Mouse (Mus musculus) intestine, embryonic 14.5 days (tissue): ENCODE results near the gene Tnip3. TPM values are rescaled to one million over a fixed set of nuclear protein-coding genes. Genes with fewer than 3 reads are reported as not detected.

ENCODE experiments used
- ATAC-seq: fragments of 200-750 bp; cut with Nextera tagmentation; replicated peaks from 2 replicates; pipeline ENCODE4 v1.8.0; 2017; ENCODE audit warnings: low read depth, moderate number of reproducible peaks, moderate TSS enrichment, moderate library complexity; ENCODE audit not compliant: low FRiP score, low TSS enrichment
- DNase-seq: peaks from one replicate; pipeline ENCODE4 v3.0.0-alpha.2; 2018; ENCODE audit warnings: low spot score
- H3K27ac ChIP-seq: fragments of 300-500 bp; sonication (generic); 2 replicates; pipeline ENCODE4 v1.5.1; 2014; ENCODE audit warnings: low read depth, mild to moderate bottlenecking, control low read depth
- H3K27me3 ChIP-seq: fragments of 300-500 bp; sonication (generic); replicated peaks from 2 replicates; pipeline ENCODE4 v1.6.1; 2014; ENCODE audit warnings: low read length, control low read depth; ENCODE audit not compliant: control insufficient read depth, insufficient read depth
- H3K36me3 ChIP-seq: fragments of 300-500 bp; sonication (generic); 2 replicates; pipeline ENCODE4 v1.6.1; 2014; ENCODE audit warnings: low read length, control low read depth; ENCODE audit not compliant: control insufficient read depth, insufficient read depth
- H3K4me1 ChIP-seq: fragments of 300-500 bp; sonication (generic); replicated peaks from 2 replicates; pipeline ENCODE4 v1.6.1; 2014; ENCODE audit warnings: low read length, control low read depth, mixed read lengths; ENCODE audit not compliant: control insufficient read depth, insufficient read depth
- H3K4me2 ChIP-seq: fragments of 300-500 bp; sonication (generic); 2 replicates; pipeline ENCODE4 v1.6.1; 2014; ENCODE audit warnings: low read length
- H3K4me3 ChIP-seq: fragments of 300-500 bp; sonication (generic); 2 replicates; pipeline ENCODE4 v1.5.1; 2014; ENCODE audit warnings: low read depth, low read length, control low read depth, mixed read lengths
- H3K9ac ChIP-seq: fragments of 300-500 bp; sonication (generic); 2 replicates; pipeline ENCODE4 v1.6.1; 2014; ENCODE audit warnings: mild to moderate bottlenecking, low read length
- H3K9me3 ChIP-seq: fragments of 300-500 bp; sonication (generic); 2 replicates; pipeline ENCODE4 v1.6.1; 2016; ENCODE audit warnings: low read length, control low read depth; ENCODE audit not compliant: control insufficient read depth
- WGBS: fragments of 180-500 bp; shearing (Covaris S2); extraction: QIAGEN DNeasy Blood & Tissue Kit; methylation state at CpG from one replicate; pipeline ENCODE4 v1.1.7; 2014; 5-methylcytosine and 5-hydroxymethylcytosine counted together
- polyA plus RNA-seq: library from polyadenylated mRNA; unstranded; fragments of >200 nt; fragmentation: Nextera tagmentation; extraction: Ambion mirVana; gene quantifications from 2 replicates; pipeline ENCODE4 v1.2.1, GENCODE M21; 2014

Gene Tnip3
- polyA plus RNA-seq, 1 experiment from 2014 or later: not detected

GRCm38 (mm10) chr6:65611834-65612233 is 86.7 kb downstream of the Tnip3 start:
- H3K9me3 ChIP-seq: no peaks in the 10 kb centered on the region
- no peak overlapping the region for H3K27ac ChIP-seq
- H3K4me3 ChIP-seq: no peak overlapping the region
- ATAC-seq (no peak), DNase-seq (no peak)
- H3K27me3 ChIP-seq: no peaks in the 10 kb centered on the region
- no peak overlapping the region for H3K4me2 ChIP-seq
- no peaks in the 10 kb centered on the region for H3K4me1 ChIP-seq
- H3K9ac ChIP-seq: no peak overlapping the region
- H3K36me3 ChIP-seq: no peaks in the 10 kb centered on the region

GRCm38 (mm10) chr6:65613924-65614585 is 88.9 kb downstream of the Tnip3 start:
- Histone ChIP-seq H3K4me1 (no peaks in the 10 kb centered on the region), H3K27me3 (no peaks in the 10 kb centered on the region), H3K9ac (no peak overlapping the region), H3K36me3 (no peaks in the 10 kb centered on the region), H3K4me3 (no peak overlapping the region), H3K9me3 (no peaks in the 10 kb centered on the region), H3K4me2 (no peak overlapping the region), H3K27ac (no peak overlapping the region)
- DNase-seq (no peak), ATAC-seq (no peak)

GRCm38 (mm10) chr6:65615641-65616040 is 90.5 kb downstream of the Tnip3 start:
- no peak overlapping the region for H3K4me2 ChIP-seq
- H3K27me3 ChIP-seq: no peaks in the 10 kb centered on the region
- no peak for ATAC-seq
- WGBS: 64% methylated on average over 4 of the region's 4 CpGs
- H3K9me3 ChIP-seq: no peaks in the 10 kb centered on the region
- DNase-seq: no peak
- H3K9ac ChIP-seq: no peak overlapping the region
- H3K4me1 ChIP-seq: no peaks in the 10 kb centered on the region
- no peak overlapping the region for H3K4me3 ChIP-seq
- no peak overlapping the region for H3K27ac ChIP-seq
- no peaks in the 10 kb centered on the region for H3K36me3 ChIP-seq

GRCm38 (mm10) chr6:65621260-65621659 is 96.1 kb downstream of the Tnip3 start:
- Histone ChIP-seq H3K4me2 (no peak overlapping the region), H3K9ac (no peak overlapping the region), H3K4me1 (no peaks in the 10 kb centered on the region), H3K27me3 (no peaks in the 10 kb centered on the region), H3K36me3 (no peaks in the 10 kb centered on the region), H3K27ac (no peak overlapping the region), H3K4me3 (no peak overlapping the region), H3K9me3 (no peaks in the 10 kb centered on the region)
- DNase-seq (no peak), ATAC-seq (no peak)

- H3K4me2 ChIP-seq: no peak overlapping the region
- ATAC-seq: no peak
- H3K4me1 ChIP-seq: no peaks in the 10 kb centered on the region
- H3K9me3 ChIP-seq: no peaks in the 10 kb centered on the region
- no peak for DNase-seq
- H3K9ac ChIP-seq: no peak overlapping the region
- WGBS: 75% methylated on average over 3 of the region's 3 CpGs
- H3K27me3 ChIP-seq: no peaks in the 10 kb centered on the region
- no peak overlapping the region for H3K27ac ChIP-seq
- H3K4me3 ChIP-seq: no peak overlapping the region
- no peaks in the 10 kb centered on the region for H3K36me3 ChIP-seq
Measured at GRCm38 (mm10) chr6:65623016-65623715, 98.1 kb downstream of the Tnip3 start.

- H3K9ac ChIP-seq: no peak overlapping the region
- H3K4me2 ChIP-seq: no peak overlapping the region
- 63% methylated on average over 2 of the region's 2 CpGs for WGBS
- no peak overlapping the region for H3K4me3 ChIP-seq
- DNase-seq: no peak
- no peaks in the 10 kb centered on the region for H3K36me3 ChIP-seq
- ATAC-seq: 0 out of 2 replicates have a peak, but pooled peaks have one; percentile 32
- no peak overlapping the region for H3K27ac ChIP-seq
- H3K9me3 ChIP-seq: no peaks in the 10 kb centered on the region
- no peaks in the 10 kb centered on the region for H3K27me3 ChIP-seq
- no peaks in the 10 kb centered on the region for H3K4me1 ChIP-seq
Measured at GRCm38 (mm10) chr6:65630578-65630977, 105.5 kb downstream of the Tnip3 start.

- Histone ChIP-seq H3K36me3 (no peaks in the 10 kb centered on the region), H3K27ac (no peak overlapping the region), H3K4me1 (no peaks in the 10 kb centered on the region), H3K27me3 (no peaks in the 10 kb centered on the region), H3K4me3 (no peak overlapping the region), H3K9me3 (no peaks in the 10 kb centered on the region), H3K9ac (no peak overlapping the region), H3K4me2 (no peak overlapping the region)
- WGBS: 63% methylated on average over 5 of the region's 5 CpGs
- no peak for ATAC-seq
- DNase-seq: no peak
Measured at GRCm38 (mm10) chr6:65632184-65632583, 107.1 kb downstream of the Tnip3 start.

GRCm38 (mm10) chr6:65642431-65642830 is 117.3 kb downstream of the Tnip3 start:
- Histone ChIP-seq H3K36me3 (no peaks in the 10 kb centered on the region), H3K27me3 (no peaks in the 10 kb centered on the region), H3K9ac (no peak overlapping the region), H3K4me2 (no peak overlapping the region), H3K9me3 (peaks cover 6% of the 10 kb centered on the region; the same call in 1 of the 2 replicates), H3K4me1 (no peaks in the 10 kb centered on the region), H3K4me3 (no peak overlapping the region), H3K27ac (no peak overlapping the region)
- no peak for DNase-seq
- ATAC-seq: no peak

GRCm38 (mm10) chr6:65644110-65644509 is 119.0 kb downstream of the Tnip3 start:
- no peaks in the 10 kb centered on the region for H3K4me1 ChIP-seq
- DNase-seq (no peak), ATAC-seq (no peak)
- no peak overlapping the region for H3K27ac ChIP-seq
- H3K4me2 ChIP-seq: no peak overlapping the region
- H3K36me3 ChIP-seq: no peaks in the 10 kb centered on the region
- no peaks in the 10 kb centered on the region for H3K27me3 ChIP-seq
- H3K9ac ChIP-seq: no peak overlapping the region
- peaks cover 3% of the 10 kb centered on the region; the same call in 1 of the 2 replicates for H3K9me3 ChIP-seq
- 69% methylated on average over 4 of the region's 4 CpGs for WGBS
- no peak overlapping the region for H3K4me3 ChIP-seq
